Mouse (Mus musculus) forebrain, embryonic 14.5 days (tissue): ENCODE data around the gene Cntn3. TPM values are rescaled to one million over a fixed set of nuclear protein-coding genes. Genes with fewer than 3 reads are reported as not detected.

Experiments used
- ATAC-seq: fragments of 200-750 bp; cut with Nextera tagmentation; 2 replicates; pipeline ENCODE4 v1.8.0; 2017; ENCODE audit warnings: mild to moderate bottlenecking, moderate library complexity
- DNase-seq: peaks from one replicate; pipeline ENCODE4 v3.0.0-alpha.2; 2015; ENCODE audit warnings: low spot score
- H3K27ac ChIP-seq: fragments of 300-500 bp; sonication (generic); 2 replicates; pipeline ENCODE4 v1.5.1; 2014; ENCODE audit warnings: low read depth, mild to moderate bottlenecking, control low read depth, low read length, moderate library complexity
- H3K27me3 ChIP-seq: fragments of 300-500 bp; sonication (generic); replicated peaks from 2 replicates; pipeline ENCODE4 v1.6.1; 2014; ENCODE audit warnings: low read length, control low read depth, mixed read lengths; ENCODE audit not compliant: control insufficient read depth, insufficient read depth
- H3K36me3 ChIP-seq: fragments of 300-500 bp; sonication (generic); 2 replicates; pipeline ENCODE4 v1.6.1; 2014; ENCODE audit warnings: low read length, control low read depth; ENCODE audit not compliant: control insufficient read depth, insufficient read depth
- H3K4me1 ChIP-seq: fragments of 300-500 bp; sonication (generic); 2 replicates; pipeline ENCODE4 v1.6.1; 2014; ENCODE audit warnings: antibody characterized with exemption, low read length, control low read depth; ENCODE audit not compliant: control insufficient read depth, insufficient read depth
- H3K4me2 ChIP-seq: fragments of 300-500 bp; sonication (generic); 2 replicates; pipeline ENCODE4 v1.6.1; 2014; ENCODE audit warnings: mild to moderate bottlenecking, control low read depth, low read length
- H3K4me3 ChIP-seq: fragments of 300-500 bp; sonication (generic); 2 replicates; pipeline ENCODE4 v1.5.1; 2014; ENCODE audit warnings: low read depth, low read length, control low read depth
- H3K9ac ChIP-seq: fragments of 300-500 bp; sonication (generic); 2 replicates; pipeline ENCODE4 v1.6.1; 2014; ENCODE audit warnings: mild to moderate bottlenecking, low read length, control low read depth, moderate library complexity
- H3K9me3 ChIP-seq: fragments of 300-500 bp; sonication (generic); replicated peaks from 2 replicates; pipeline ENCODE4 v1.6.1; 2016; ENCODE audit warnings: low read length, control low read depth, mixed read lengths; ENCODE audit not compliant: control insufficient read depth
- WGBS: fragments of 180-500 bp; shearing (Covaris S2); extraction: QIAGEN DNeasy Blood & Tissue Kit; methylation state at CpG from one replicate; pipeline ENCODE4 v1.1.7; 2014; 5-methylcytosine and 5-hydroxymethylcytosine counted together
- polyA plus RNA-seq: library from polyadenylated mRNA; unstranded; fragments of >200 nt; fragmentation: Nextera tagmentation; extraction: Ambion mirVana; gene quantifications from 2 replicates; pipeline ENCODE4 v1.2.1, GENCODE M21; 2014

The Cntn3 gene
- polyA plus RNA-seq, 1 experiment from 2014 or later: 1.1 TPM

DNA sequence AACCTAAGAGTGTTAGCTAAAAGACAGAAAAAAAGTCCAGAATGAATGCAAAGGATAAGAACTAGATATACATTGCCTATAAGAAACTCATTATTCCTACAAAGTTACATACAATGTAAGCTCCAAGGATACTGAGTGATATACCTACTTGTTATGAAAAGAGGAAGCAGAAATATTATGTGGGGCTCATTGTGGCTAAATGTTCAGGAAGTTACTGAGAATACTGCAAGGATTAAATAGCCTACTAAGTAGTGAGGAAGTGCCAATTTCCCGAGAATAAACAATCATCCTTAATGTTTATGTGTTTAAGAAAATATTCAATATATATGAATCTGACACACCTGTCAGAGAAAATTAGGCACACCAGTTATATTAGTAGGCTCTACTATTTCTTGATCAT is 341.9 kb downstream of the Cntn3 start:
- Histone ChIP-seq H3K9me3 (no peaks in the 10 kb centered on the region), H3K27ac (no peak overlapping the region), H3K27me3 (no peaks in the 10 kb centered on the region), H3K36me3 (no peaks in the 10 kb centered on the region), H3K9ac (no peak overlapping the region), H3K4me3 (no peak overlapping the region), H3K4me2 (no peak overlapping the region), H3K4me1 (no peaks in the 10 kb centered on the region)
- 88% methylated on average over 1 of the region's 1 CpGs for WGBS
- ATAC-seq (no peak), DNase-seq (no peak)

DNA sequence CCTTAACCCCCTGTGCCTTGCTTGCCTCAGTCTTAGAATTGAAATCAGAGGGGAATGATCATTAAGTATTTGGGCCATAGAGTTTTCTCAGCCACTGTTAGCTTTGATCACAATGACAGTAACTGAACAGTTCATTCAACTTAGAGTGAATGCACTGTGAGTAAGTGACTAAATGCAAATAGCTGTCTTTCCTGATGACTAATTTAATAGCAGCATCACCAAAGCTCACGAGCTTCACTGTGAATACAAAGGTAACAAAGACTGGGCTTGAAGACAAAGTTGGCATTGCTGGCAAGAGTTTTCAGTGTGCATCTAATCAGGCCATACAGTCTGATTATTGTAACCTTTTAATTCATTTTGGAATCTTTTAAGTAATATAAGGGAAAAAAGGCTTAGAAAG is 386.6 kb downstream of the Cntn3 start:
- Histone ChIP-seq H3K27me3 (no peaks in the 10 kb centered on the region), H3K9me3 (no peaks in the 10 kb centered on the region), H3K27ac (no peak overlapping the region), H3K9ac (no peak overlapping the region), H3K4me2 (no peak overlapping the region), H3K36me3 (no peaks in the 10 kb centered on the region), H3K4me1 (no peaks in the 10 kb centered on the region), H3K4me3 (no peak overlapping the region)
- DNase-seq: peak; percentile 40
- WGBS: 4% methylated on average over 1 of the region's 1 CpGs
- peak; percentile 62 for ATAC-seq

DNA sequence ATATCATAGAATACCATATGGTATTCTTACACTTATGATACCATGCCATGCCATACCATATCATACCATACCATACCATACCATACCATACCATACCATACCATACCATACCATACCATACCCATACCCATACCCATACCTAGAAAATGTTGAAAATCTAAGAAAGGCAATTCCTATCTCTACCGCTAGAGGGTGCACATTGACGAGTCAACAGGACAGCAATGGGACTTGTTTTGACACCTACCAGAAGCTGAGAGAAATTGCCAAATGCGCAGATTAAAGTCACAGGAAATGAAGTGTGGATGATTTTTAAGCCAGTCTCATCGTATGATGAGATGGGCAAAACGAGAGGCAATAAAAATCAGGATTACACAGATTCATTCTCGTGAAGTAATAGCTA is 402.0 kb downstream of the Cntn3 start:
- Histone ChIP-seq H3K9ac (no peak overlapping the region), H3K27ac (no peak overlapping the region), H3K4me3 (no peak overlapping the region), H3K4me1 (no peaks in the 10 kb centered on the region), H3K27me3 (no peaks in the 10 kb centered on the region), H3K36me3 (no peaks in the 10 kb centered on the region), H3K4me2 (no peak overlapping the region), H3K9me3 (no peaks in the 10 kb centered on the region)
- 36% methylated on average over 6 of the region's 6 CpGs for WGBS
- ATAC-seq (0 out of 2 replicates have a peak, but pooled peaks have one; percentile 7), DNase-seq (peak; percentile 60)

GRCm38 (mm10) chr6:102161186-102161585 is 411.7 kb downstream of the Cntn3 start:
- Histone ChIP-seq H3K4me2 (no peak overlapping the region), H3K9ac (no peak overlapping the region), H3K9me3 (no peaks in the 10 kb centered on the region), H3K27ac (no peak overlapping the region), H3K36me3 (no peaks in the 10 kb centered on the region), H3K4me3 (no peak overlapping the region), H3K4me1 (no peaks in the 10 kb centered on the region), H3K27me3 (no peaks in the 10 kb centered on the region)
- DNase-seq (peak; percentile 19), ATAC-seq (no peak)
- WGBS: 50% methylated on average over 3 of the region's 3 CpGs

GRCm38 (mm10) chr6:102121676-102122075 is 451.2 kb downstream of the Cntn3 start:
- H3K4me3 ChIP-seq: no peak overlapping the region
- H3K9me3 ChIP-seq: no peaks in the 10 kb centered on the region
- H3K4me1 ChIP-seq: no peaks in the 10 kb centered on the region
- 93% methylated on average over 4 of the region's 4 CpGs for WGBS
- no peak for DNase-seq
- no peak overlapping the region for H3K27ac ChIP-seq
- ATAC-seq: no peak
- no peak overlapping the region for H3K9ac ChIP-seq
- no peaks in the 10 kb centered on the region for H3K27me3 ChIP-seq
- H3K4me2 ChIP-seq: no peak overlapping the region
- H3K36me3 ChIP-seq: no peaks in the 10 kb centered on the region

DNA sequence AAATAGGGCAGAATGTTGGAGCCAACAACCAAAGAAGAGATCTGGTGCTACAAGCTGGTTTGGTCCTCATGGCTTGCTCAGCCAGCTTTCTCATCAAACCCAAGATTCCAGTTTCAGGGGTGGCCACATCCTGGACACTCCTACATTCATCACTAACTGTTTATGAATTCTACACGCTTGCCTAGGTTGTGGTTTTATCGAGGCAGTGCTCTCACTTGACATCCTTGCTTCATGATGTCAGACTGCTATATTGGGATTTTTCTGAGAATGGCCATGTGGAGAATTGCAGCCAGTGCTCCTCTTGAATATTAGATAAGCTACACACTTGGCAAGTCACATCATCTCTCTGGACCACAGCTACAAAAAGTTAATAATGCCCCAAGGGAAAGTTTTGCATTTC is 452.9 kb downstream of the Cntn3 start:
- DNase-seq: no peak
- no peaks in the 10 kb centered on the region for H3K36me3 ChIP-seq
- no peak overlapping the region for H3K4me2 ChIP-seq
- no peaks in the 10 kb centered on the region for H3K4me1 ChIP-seq
- H3K9me3 ChIP-seq: no peaks in the 10 kb centered on the region
- ATAC-seq: no peak
- H3K4me3 ChIP-seq: no peak overlapping the region
- H3K27ac ChIP-seq: no peak overlapping the region
- H3K27me3 ChIP-seq: no peaks in the 10 kb centered on the region
- 77% methylated on average over 2 of the region's 2 CpGs for WGBS
- no peak overlapping the region for H3K9ac ChIP-seq

GRCm38 (mm10) chr6:102113629-102114028 is 459.3 kb downstream of the Cntn3 start:
- Histone ChIP-seq H3K9ac (no peak overlapping the region), H3K27ac (no peak overlapping the region), H3K4me1 (no peaks in the 10 kb centered on the region), H3K9me3 (no peaks in the 10 kb centered on the region), H3K27me3 (no peaks in the 10 kb centered on the region), H3K36me3 (no peaks in the 10 kb centered on the region), H3K4me3 (no peak overlapping the region), H3K4me2 (no peak overlapping the region)
- no peak for DNase-seq
- 67% methylated on average over 2 of the region's 2 CpGs for WGBS
- no peak for ATAC-seq
